Mouse (Mus musculus) bone marrow, adult 2 months (tissue): Measurements from ENCODE around the gene Mettl27.

Experiments used
- CTCF ChIP-seq: fragments of 200-500 bp; IDR thresholded peaks from 2 replicates; pipeline ENCODE4 v1.5.1; 2011; ENCODE audit warnings: low read length, control low read depth; ENCODE audit not compliant: control insufficient read depth, insufficient read depth
- POLR2A ChIP-seq: fragments of 200-500 bp; IDR thresholded peaks from 2 replicates; pipeline ENCODE4 v1.6.1; 2011; ENCODE audit warnings: low read depth, mild to moderate bottlenecking, control low read depth, low read length, borderline replicate concordance; ENCODE audit not compliant: control insufficient read depth

DNA sequence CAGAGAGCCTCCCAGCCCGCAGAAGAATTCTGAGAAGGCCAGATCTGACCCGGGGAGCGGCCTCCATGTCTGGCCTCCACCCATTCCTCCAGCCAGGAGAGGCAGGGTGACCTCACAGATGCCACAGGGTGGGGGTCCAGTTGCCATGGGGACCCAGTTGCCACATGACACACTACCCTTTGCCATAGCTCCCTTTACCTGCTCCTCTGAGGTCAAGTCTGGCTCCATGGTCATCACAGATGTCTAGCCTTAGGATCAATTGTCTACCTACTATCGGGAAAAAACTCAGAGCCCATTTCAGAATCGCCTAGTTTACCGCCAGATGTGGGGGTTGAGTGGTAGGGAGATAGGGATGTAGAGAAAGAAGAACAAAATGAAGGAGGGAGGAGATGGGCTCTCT lies 25.5 kb upstream of the Mettl27 start, which contains the start of gene Tmem270:
- TF ChIP-seq CTCF (no peak), POLR2A (no peak)
